Mouse (Mus musculus) stomach, adult 2 months (tissue): ENCODE results near the gene Arsj. TPM values are rescaled to one million over a fixed set of nuclear protein-coding genes. Genes with fewer than 3 reads are reported as not detected.

Experiments
- polyA plus RNA-seq: library from polyadenylated mRNA; depleted of rRNA; stranded (reverse); fragments of >200 nt; gene quantifications from 2 replicates; pipeline ENCODE4 v1.2.3, GENCODE M21; 2012; rRNA removed

The Arsj gene
- polyA plus RNA-seq: 0.06 and 0.25 TPM in 2 replicates

DNA sequence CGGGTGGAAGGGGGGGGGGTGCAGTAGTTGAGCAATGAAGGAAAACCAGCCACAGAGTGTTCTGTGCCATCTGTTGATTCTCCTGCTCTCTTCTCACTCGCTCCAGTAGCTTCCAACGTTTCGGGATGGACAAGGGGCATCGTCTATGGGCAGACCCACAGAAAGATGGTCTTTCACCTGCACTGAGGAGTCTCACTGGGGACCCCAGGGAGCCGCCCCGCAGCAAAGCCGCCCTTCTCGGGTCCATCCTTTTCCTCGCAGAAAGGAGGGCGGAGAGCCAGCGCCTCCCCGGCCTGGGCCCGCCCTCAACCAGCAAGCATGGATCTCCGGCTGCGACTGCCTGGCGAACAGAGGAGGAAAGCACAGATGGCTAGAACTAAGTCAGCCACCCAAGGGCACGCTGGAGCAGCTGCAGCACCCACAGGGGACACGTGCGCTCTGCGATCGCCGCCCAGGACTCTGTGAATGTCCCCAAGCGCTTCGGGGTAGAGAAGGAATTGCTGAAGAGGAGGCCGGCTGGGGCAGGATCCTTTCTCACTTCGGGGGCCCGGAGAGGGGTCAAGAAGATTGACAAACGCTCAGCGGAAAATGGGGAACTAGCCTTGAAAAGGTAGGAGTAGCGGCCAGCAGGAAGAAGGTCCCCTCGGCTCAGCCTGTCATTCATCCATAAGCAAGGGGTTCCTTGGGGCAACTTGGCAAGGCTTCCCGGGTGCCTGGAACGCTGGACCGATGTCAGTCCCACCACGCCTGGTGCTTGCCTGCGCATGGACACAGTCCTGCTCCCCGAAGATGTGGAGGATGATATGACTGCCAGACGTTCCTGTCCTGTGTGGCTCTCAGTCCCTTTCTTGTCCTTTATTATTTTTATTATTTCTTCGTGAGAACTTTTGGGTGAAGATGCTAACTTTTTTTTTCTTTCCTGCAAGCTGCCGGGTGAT, at the start of gene Arsj:
Gene Arsj (plus strand): TSS at position 117 of the 938 bp plus-strand sequence.

Other genes starting within 250 kb of the Arsj start
- gene Camk2d, start 232.6 kb downstream of the Arsj start, polyA plus RNA-seq: 46.5 and 48.1 TPM in 2 replicates